Mouse (Mus musculus) fibroblast of lung, adult 2 months (primary cell): ENCODE measurements around the gene Gcm2.

Experiments used
- DNase-seq: peaks from one replicate; pipeline ENCODE4 v3.0.0-alpha.2; 2011; ENCODE audit warnings: low read depth

Gcm2 gene

GRCm38 (mm10) chr13:41110935-41111334, at the start of gene Gcm2:
Gcm2 (minus strand) TSS chr13:41111035.
- DNase-seq = no peak

- no peak for DNase-seq
Measured at GRCm38 (mm10) chr13:41158426-41158825, 47.6 kb upstream of the Gcm2 start.

- no peak for DNase-seq
Measured at GRCm38 (mm10) chr13:41153146-41153545, 42.3 kb upstream of the Gcm2 start.

DNA sequence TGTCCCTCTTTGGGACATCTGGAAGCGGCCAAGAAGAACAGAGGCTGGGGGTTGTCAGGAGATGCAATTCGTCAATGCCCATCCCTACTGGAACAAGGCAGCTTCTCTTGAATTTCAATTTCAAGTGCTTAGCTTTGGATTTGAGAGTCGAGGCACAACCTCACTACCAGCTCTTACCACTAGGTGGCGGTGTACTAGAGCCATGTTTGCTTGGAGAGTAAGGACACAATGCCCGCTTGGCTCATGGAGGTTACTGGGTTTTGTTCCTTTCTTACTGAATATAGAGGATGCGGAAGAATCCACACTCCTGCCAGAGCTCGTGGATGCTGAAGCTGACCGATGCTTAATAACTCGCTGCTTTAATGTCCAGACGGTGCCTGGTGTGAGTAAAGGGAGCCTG, 35.4 kb upstream of the Gcm2 start:
- DNase-seq = peak; percentile 16

DNA sequence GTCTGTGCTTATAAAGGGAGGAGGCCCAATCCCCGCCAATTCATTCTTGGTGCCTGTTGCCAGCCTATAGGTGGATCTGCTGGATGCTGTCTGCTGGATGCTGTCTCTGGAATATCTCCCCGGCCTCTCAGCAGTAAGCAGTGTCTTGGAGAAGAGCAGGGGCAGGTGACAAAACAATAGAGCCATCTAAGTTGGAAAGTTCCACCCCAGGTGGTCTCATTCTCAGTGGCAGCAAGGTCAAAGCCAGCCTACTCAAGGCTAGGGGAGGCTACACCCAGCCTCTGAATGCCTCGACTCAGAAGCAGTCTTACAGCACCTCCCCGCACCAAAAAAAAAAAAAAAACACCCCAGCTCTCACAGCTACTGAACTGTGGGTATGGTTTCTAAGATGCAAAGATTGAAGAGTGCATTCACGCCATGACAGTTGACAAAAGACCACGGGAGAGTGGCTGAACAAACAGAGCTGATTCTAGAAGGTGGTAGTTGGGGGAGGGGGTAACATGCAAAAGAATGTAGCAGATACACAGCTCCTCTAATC, 34.7 kb upstream of the Gcm2 start:
- no peak for DNase-seq

DNA sequence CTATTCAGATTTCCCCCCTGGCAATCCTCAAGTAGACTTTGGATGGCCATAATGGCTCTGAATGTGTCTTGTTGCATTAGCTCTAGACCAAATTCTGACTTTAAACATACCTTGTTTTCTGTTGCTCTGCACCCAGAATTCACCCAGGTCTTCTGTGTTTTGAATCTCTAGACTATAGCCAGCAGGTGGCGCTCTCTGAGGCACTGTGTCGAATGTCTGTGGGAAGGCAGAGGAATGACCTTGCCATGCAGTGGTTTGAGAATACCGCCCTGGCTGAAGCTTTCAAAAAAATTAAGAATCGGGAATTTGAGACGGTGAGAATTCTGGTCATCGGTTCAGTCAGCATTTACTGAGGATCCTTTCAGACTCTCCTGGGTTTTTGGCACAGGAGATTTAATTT, 24.1 kb upstream of the Gcm2 start:
- DNase-seq = peak; percentile 7

- no peak for DNase-seq
Measured at GRCm38 (mm10) chr13:41129061-41129460, 18.2 kb upstream of the Gcm2 start.

DNA sequence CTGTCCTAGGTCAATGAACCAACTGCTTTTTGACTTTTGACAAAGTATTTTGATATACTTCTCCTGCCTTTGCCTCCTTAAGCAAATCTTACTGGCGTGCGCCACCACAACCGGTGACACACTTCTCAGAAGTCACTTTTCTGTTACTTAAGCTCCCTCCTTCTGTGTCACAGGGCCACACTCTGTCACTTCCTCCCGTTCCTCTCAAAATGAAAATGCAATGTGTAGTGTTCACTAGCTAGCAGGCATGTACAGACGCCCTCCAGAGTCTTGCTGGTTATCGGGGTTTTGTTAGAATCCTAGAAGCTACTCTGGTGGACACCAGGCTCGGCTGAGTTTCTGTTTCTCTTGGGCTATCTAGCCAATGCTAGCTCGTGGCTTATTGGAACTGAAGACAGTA, 17.5 kb upstream of the Gcm2 start:
- no peak for DNase-seq

DNA sequence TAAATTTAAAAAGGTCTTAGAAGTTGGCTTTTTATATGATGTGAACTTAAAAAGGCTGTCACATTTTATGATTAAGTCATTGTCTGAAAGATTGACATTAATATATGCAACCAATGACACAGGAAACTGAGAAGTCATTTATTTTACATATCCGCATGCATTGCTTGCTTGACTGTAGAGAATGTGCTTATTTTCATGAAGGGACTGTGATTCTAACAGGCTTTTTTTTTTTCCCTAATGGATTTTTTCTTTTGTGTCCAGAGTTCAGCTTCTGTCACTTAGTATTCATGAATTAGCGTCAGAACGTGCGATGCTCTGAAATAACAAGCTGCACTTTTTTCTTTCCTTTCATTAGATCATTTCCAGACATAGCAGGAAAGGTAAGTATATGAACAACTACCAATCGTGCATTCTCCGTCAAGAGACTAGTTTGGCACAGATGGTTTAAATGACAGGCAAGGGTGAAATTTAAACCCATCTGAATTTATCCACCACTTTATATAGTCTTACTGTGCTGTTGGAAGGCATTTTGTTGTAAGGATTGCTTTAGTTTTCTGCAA, 12.9 kb upstream of the Gcm2 start:
- no peak for DNase-seq

GRCm38 (mm10) chr13:41119152-41119945, 8.5 kb upstream of the Gcm2 start:
- DNase-seq = no peak

DNA sequence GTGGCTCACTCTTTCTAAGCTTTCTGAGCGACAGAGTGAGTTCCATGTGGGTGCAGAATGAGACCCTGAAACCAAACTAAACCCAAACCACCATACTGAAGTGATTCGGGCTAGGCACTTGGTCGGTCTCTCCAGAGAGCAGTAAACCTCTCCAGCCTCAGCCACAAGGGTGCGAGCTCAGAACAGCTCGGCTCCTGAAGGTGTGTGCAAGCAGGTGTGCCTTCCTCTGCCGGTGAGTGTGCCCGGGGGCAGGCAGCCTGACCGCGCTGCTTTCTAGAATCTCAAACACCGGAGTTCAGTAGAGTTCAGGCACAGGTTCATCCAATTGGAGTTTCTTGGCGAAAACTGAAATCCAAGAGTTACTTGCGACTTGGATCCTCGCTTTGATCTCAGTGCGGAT, 3.1 kb upstream of the Gcm2 start, which contains the start of gene Sycp2l:
TSS of gene Sycp2l (plus strand) at position 368 of the 400 bp plus-strand sequence.
- no peak for DNase-seq

DNA sequence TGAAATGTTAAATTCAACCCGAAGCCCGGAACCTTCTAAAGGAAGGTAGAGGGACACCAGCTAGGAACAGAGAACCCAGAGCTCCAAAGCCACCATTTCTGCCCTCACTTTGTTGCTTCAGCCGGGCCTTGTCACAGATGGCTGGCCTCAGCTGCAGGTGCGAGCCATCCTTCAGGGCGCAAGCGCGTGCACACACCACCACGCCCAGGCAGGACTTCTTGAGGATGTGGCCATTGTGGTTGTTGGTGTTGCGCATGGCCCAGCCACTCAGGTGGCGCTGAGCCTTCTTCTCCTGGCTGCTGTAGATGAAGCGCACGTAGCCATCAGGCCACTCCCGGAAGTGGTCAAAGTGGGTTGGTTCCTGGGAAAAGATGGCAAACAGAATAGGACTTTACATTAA, 5.3 kb downstream of the Gcm2 start:
- no peak for DNase-seq

- DNase-seq = no peak
Measured at GRCm38 (mm10) chr13:41103841-41104525, 6.9 kb downstream of the Gcm2 start.

GRCm38 (mm10) chr13:41100031-41100430, 10.8 kb downstream of the Gcm2 start:
- DNase-seq = no peak

GRCm38 (mm10) chr13:41098325-41098724, 12.5 kb downstream of the Gcm2 start:
- DNase-seq = no peak

DNA sequence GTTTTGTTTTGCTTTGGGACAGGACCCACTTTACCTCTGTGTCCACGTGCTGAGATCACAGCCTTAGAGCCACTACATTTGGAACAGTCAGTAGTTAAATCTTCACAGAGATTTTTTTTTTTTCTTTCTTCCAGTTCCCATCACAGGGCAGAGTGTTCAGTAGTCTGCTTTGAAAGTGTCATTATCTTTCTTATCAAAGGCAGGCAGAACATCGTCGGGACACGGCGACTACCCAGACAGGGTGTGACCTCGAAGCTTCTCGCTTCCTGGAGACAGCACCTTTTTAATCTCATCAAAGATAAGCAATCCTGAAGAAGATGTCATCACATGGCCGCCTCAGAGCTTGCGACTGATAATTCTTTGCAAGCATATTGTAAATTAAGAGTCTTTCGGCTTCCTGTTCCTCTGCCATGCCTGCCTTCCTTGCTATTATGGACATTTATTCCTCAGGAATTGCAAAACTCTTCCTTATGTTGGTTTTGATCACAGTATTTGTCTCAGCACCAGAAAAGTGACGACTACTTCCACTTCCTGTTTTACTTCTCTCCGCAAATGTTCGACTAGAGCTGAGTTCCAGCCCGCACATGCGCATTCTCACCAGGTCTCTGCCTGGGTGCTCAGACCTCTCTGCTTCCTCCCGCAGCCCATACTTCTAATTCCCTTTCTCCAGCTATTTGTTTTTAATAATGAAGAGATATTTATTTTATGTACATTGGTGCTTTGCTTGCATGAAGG, 13.3 kb downstream of the Gcm2 start:
- no peak for DNase-seq

DNA sequence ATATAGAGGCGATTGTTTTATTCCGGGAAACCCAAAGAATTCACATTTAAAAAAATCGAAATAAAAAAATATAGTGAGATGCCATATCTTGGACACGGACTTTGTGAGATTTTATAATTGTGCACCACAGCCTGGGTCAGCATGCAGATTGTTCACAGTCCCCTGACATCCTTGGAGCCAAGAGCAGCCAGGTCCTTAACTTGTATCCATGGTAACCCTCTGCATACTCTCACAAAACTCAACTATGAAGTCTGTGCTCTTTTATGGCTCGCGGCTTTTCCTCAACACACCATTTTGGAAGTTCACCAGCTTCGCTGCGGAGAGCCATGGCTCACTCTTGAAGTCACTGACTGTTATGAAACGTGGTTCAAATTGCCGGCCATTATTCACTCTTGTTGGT, 16.7 kb downstream of the Gcm2 start:
- DNase-seq = no peak

DNA sequence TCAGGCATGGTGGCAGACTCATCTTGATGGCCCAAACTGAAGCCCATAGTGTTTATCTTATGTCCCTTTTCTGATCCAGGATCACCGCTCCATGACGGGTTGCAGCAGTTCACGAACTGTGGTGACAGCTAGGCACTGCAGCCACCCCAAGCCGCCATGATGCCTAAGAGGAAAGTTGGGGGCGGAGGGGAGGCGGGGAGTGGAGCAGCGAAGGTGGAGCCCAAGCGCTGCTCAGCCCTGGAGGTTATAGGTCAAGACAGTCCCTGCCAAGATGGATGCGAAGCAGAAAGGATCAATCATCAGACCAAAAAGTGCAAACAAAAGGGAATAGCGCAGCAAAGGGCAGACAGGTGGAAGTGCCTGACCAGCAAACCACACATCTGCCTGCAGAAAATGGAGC, 19.6 kb downstream of the Gcm2 start:
- no peak for DNase-seq

- no peak for DNase-seq
Measured at GRCm38 (mm10) chr13:41088746-41089145, 22.1 kb downstream of the Gcm2 start.

DNA sequence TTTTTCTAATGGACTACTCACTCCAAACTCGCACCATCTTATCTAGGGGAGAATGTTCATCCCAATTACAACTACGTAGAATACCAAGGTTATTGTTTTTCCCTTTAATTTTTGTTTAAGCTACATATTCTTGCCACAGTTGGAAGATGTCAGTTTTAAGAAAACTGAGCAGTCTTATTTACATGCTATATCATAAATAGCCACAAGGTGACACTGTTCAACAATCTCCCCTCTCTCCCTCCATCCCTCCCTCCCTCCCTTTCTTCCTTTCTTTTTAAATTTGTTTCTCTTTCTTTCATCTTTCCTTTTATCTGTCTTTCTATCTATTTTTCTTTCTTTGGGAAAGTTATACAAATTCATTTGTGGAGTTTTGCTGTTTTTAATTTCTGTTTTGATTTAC, 25.7 kb downstream of the Gcm2 start:
- no peak for DNase-seq

DNA sequence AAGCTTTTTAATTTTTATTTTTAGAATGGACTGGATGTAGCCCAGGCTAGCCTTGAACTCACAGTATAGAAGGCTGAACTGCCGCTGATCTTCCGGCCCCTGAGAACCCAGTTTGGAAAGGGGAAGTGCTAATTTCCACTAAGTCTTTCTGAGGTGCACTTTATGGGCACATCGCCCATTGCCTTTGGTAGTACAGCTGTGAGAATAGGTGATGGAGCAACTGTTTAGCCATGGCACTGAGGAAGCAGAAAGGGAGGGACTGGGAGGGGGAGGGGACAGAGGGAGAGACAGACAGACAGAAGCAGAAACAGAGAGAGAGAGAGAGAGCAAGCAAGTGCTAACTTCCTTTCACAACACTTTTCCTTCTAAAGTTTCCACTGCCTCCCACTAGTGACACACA, 26.3 kb downstream of the Gcm2 start:
- no peak for DNase-seq

DNA sequence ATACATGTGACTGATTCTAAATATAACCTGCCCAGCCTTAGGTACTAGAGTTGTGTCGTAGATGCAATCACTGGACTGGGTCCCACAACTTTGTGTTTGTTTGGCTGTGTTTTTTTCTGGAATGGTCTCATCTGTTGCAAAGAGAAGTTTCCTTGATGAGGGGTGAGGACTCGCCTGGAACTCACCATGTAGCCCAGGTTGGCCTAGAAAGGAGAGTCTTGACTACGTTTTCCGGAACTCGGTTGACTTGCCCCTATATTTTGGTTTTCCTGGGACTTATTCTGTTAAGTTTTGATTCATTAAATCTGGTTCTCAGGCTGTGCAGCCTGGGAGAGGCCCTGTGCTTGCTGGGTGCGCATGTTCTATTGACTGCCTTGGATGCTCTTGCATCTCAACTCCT, 30.1 kb downstream of the Gcm2 start:
- DNase-seq = no peak
